ENCODE assay signal across 8 mouse cellular contexts in genomic region chr11:46128548-46128945, GRCm38 (mm10). TPM values are rescaled to one million over a fixed set of nuclear protein-coding genes. Genes with fewer than 3 reads are reported as not detected.
DNase-seq lines count a peak whose midpoint lies in the region; ATAC-seq and TF ChIP-seq lines count a peak whose summit lies in the region.

No protein-coding gene starts in this region.

- 0 out of 2 replicates have a peak, but pooled peaks cover 13% of the 10 kb centered on the region for H3K36me3 ChIP-seq in kidney, postnatal 0 days (ENCODE audit: insufficient read depth, low read length)
- no peaks in the 10 kb centered on the region for H3K36me3 ChIP-seq in liver, embryonic 12.5 days
- H3K36me3 ChIP-seq in forebrain, embryonic 14.5 days (ENCODE audit: control insufficient read depth, insufficient read depth, low read length), result peaks cover 11% of the 10 kb centered on the region; the same call in 1 of the 2 replicates

- H3K4me3 ChIP-seq in kidney, postnatal 0 days (replicated peaks; ENCODE audit: low read depth, low read length), result no peak overlapping the region
- H3K4me3 ChIP-seq in liver, embryonic 12.5 days, result no peak overlapping the region
- no peak overlapping the region for H3K4me3 ChIP-seq in forebrain, embryonic 14.5 days (ENCODE audit: low read depth, low read length)

- H3K9me3 ChIP-seq in kidney, postnatal 0 days (replicated peaks; ENCODE audit: low read length), result no peaks in the 10 kb centered on the region
- H3K9me3 ChIP-seq in liver, embryonic 12.5 days (replicated peaks), result no peaks in the 10 kb centered on the region
- no peaks in the 10 kb centered on the region for H3K9me3 ChIP-seq in forebrain, embryonic 14.5 days (replicated peaks; ENCODE audit: control insufficient read depth, low read length)

- H3K4me2 ChIP-seq in kidney, postnatal 0 days (ENCODE audit: low read length), result no peak overlapping the region
- H3K4me2 ChIP-seq in liver, embryonic 12.5 days, result no peak overlapping the region
- no peak overlapping the region for H3K4me2 ChIP-seq in forebrain, embryonic 14.5 days (ENCODE audit: low read length)

- peak; percentile 61 for DNase-seq in ovary, postnatal 36 days (ENCODE audit: low spot score)
- no peak for DNase-seq in ovary, postnatal 10 days (ENCODE audit: low spot score)
- DNase-seq in brain, adult 2 months (ENCODE audit: low read depth, low spot score), result peak; percentile 68
- peak; percentile 59 to 76 for DNase-seq in frontal cortex, postnatal 36 days (ENCODE audit: low spot score in 2 of 2)
- peak; percentile 59 for DNase-seq in kidney, postnatal 0 days (ENCODE audit: low spot score)
- DNase-seq in right cerebral cortex, postnatal 14 days, result peak; percentile 66
- no peak for DNase-seq in forebrain, embryonic 14.5 days (ENCODE audit: low spot score)

- ATAC-seq in kidney, postnatal 0 days (replicated peaks; ENCODE audit: low FRiP score, low read depth), result no peak
- ATAC-seq in liver, embryonic 12.5 days, result peak; percentile 48; the same call in 1 of the 2 replicates
- ATAC-seq in forebrain, embryonic 14.5 days, result no peak

- H3K9ac ChIP-seq in kidney, postnatal 0 days (ENCODE audit: low read depth, low read length), result no peak overlapping the region
- H3K9ac ChIP-seq in liver, embryonic 12.5 days, result no peak overlapping the region
- no peak overlapping the region for H3K9ac ChIP-seq in forebrain, embryonic 14.5 days (ENCODE audit: low read length)

- H3K27ac ChIP-seq in kidney, postnatal 0 days, result no peak overlapping the region
- no peak overlapping the region for H3K27ac ChIP-seq in liver, embryonic 12.5 days
- no peak overlapping the region for H3K27ac ChIP-seq in forebrain, embryonic 14.5 days (ENCODE audit: low read depth, low read length)

- H3K4me1 ChIP-seq in kidney, postnatal 0 days (replicated peaks; ENCODE audit: insufficient read depth, low read length), result no peaks in the 10 kb centered on the region
- H3K4me1 ChIP-seq in liver, embryonic 12.5 days, result peaks cover 45% of the 10 kb centered on the region
- H3K4me1 ChIP-seq in forebrain, embryonic 14.5 days (ENCODE audit: control insufficient read depth, insufficient read depth, low read length), result no peaks in the 10 kb centered on the region

- H3K27me3 ChIP-seq in kidney, postnatal 0 days (ENCODE audit: insufficient read depth, low read length), result no peaks in the 10 kb centered on the region
- H3K27me3 ChIP-seq in liver, embryonic 12.5 days (replicated peaks), result no peaks in the 10 kb centered on the region
- H3K27me3 ChIP-seq in forebrain, embryonic 14.5 days (replicated peaks; ENCODE audit: control insufficient read depth, insufficient read depth, low read length), result no peaks in the 10 kb centered on the region

- WGBS in kidney, postnatal 0 days, result 73% methylated on average over 9 of the region's 9 CpGs
- 54% methylated on average over 9 of the region's 9 CpGs for WGBS in liver, embryonic 12.5 days (ENCODE audit: insufficient replicate concordance)
- WGBS in forebrain, embryonic 14.5 days, result 72% methylated on average over 9 of the region's 9 CpGs

- peak; percentile 76 for TF ChIP-seq CTCF in kidney, postnatal 0 days (IDR thresholded peaks at IDR 0.05; ENCODE audit: low read depth)

RNA-seq across cellular contexts. Expression of gene Nipal4, which starts 37.8 kb away (rescaled TPM):
- polyA plus RNA-seq in kidney, postnatal 0 days (2015; fragmentation: Nextera tagmentation; extraction: Ambion mirVana), result 0.54 and 0.76 TPM in 2 replicates
- 0.13 and 0.26 TPM in 2 replicates for polyA plus RNA-seq in liver, embryonic 12.5 days (2016; fragmentation: Nextera tagmentation; extraction: Ambion mirVana)
- polyA plus RNA-seq in forebrain, embryonic 14.5 days (2014; fragmentation: Nextera tagmentation; extraction: Ambion mirVana), result 0.10 and 0.25 TPM in 2 replicates

Comparison
In these comparisons a context has a peak if more than half of its experiments do, and no peak if none do; other contexts are left out.
1. DNase-seq: peak in ovary, postnatal 36 days (single experiment), brain, adult 2 months (single experiment), frontal cortex, postnatal 36 days (2 of 2), kidney, postnatal 0 days (single experiment) and right cerebral cortex, postnatal 14 days (single experiment); none in ovary, postnatal 10 days (single experiment) and forebrain, embryonic 14.5 days (single experiment).